Mouse (Mus musculus) cerebellum, postnatal 36 days (tissue): Measurements from ENCODE around the gene Vmn1r165.
"Not testable (repeated sequence)": the region's sequence is repeated elsewhere in the genome, so short reads cannot be mapped to it uniquely, and the experiment has no call there.

ENCODE experiments used
- DNase-seq, 2 experiments: peaks; one replicate each; pipeline ENCODE4 v3.0.0; 2021 to 2022; ENCODE audit warnings: mixed read lengths in 2 of 2

The Vmn1r165 gene

DNA sequence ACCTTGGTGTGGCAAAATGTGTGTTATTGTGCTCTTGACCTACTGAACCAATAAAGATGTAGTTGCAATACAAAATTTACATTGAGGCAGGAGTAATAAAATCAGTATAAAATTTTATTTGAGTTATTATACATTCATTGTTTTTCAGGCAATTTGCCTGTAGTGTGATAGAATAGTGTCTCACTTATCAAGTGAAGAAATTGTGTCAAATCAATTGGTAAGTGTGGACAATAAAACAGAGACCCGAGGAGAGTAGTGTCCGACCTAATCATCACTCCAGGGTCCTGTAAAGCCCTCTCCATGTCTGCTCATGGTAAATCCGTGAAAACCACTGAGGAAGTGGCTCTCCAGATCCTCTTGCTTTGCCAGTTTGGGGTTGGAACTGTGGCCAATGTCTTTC lies at the start of gene Vmn1r165:
TSS of gene Vmn1r165 (plus strand) at position 301 of the 400 bp plus-strand sequence.
- not testable (repeated sequence) for DNase-seq

DNA sequence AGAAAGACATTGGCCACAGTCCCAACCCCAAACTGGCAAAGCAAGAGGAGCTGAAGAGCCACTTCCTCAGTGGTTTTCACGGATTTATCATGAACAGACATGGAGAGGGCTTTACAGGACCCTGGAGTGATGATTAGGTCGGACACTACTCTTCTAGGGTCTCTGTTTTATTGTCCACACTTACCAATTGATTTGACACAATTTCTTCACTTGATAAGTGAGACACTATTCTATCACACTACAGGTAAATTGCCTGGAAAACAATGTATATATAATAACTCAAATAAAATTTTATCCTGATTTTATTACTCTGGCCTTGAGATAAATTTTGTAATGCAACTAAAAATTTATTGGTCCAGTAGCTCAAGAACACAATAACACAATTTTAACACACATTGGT lies 34.5 kb downstream of the Vmn1r165 start, which contains the start of gene Vmn1r166:
TSS of gene Vmn1r166 (minus strand) at position 101 of the 400 bp plus-strand sequence.
- DNase-seq = not testable (repeated sequence)
